Mouse (Mus musculus): ENCODE measurements at regions not wholly inside any gene's neighbourhood (a gene's known extent, or its start where the extent isn't known, plus 50 kb on each side); places are given as distances from the start of the nearest gene placed in this dataset.
A peak's percentile ranks its signal among the peaks of the same experiment; 100 is the strongest.

- H3K27ac ChIP-seq (replicated peaks), result no peak overlapping the region
- WGBS, result 90% methylated on average over 9 of the region's 9 CpGs
These were observed 190.0 kb upstream of the Tshz3 start for GRCm38 (mm10) chr7:36507895-36508431.

GRCm38 (mm10) chr7:36513680-36514079 is 184.2 kb upstream of the Tshz3 start:
- Histone ChIP-seq H3K27ac (replicated peaks) (no peak overlapping the region), H3K4me1 (no peaks in the 10 kb centered on the region), H3K27me3 (ENCODE audit: low read depth, poor library complexity, severe bottlenecking) (no peaks in the 10 kb centered on the region), H3K4me3 (no peak overlapping the region), H3K9me3 (replicated peaks) (no peaks in the 10 kb centered on the region), H3K36me3 (no peaks in the 10 kb centered on the region)
- WGBS, result 89% methylated on average over 3 of the region's 3 CpGs
- DNase-seq (ENCODE audit: low spot score), result no peak

More at GRCm38 (mm10) chr7:36507895-36508431, 190.0 kb upstream of the Tshz3 start:
- Histone ChIP-seq H3K4me3 (no peak overlapping the region), H3K9me3 (replicated peaks) (no peaks in the 10 kb centered on the region), H3K27me3 (ENCODE audit: low read depth, poor library complexity, severe bottlenecking) (peaks cover 20% of the 10 kb centered on the region; the same call in 1 of the 2 replicates), H3K4me1 (peaks cover 10% of the 10 kb centered on the region; the same call in 1 of the 2 replicates), H3K36me3 (no peaks in the 10 kb centered on the region)
- DNase-seq (ENCODE audit: low spot score), result no peak

GRCm38 (mm10) chr7:36516094-36516663 is 181.7 kb upstream of the Tshz3 start:
- Histone ChIP-seq H3K4me3 (no peak overlapping the region), H3K27me3 (ENCODE audit: low read depth, poor library complexity, severe bottlenecking) (no peaks in the 10 kb centered on the region), H3K4me1 (no peaks in the 10 kb centered on the region), H3K9me3 (replicated peaks) (no peaks in the 10 kb centered on the region), H3K36me3 (no peaks in the 10 kb centered on the region), H3K27ac (replicated peaks) (no peak overlapping the region)
- 66% methylated on average over 7 of the region's 7 CpGs for WGBS
- DNase-seq (ENCODE audit: low spot score), result no peak

- H3K4me3 ChIP-seq, result no peak overlapping the region
- H3K36me3 ChIP-seq, result no peaks in the 10 kb centered on the region
- no peaks in the 10 kb centered on the region for H3K4me1 ChIP-seq
- peaks cover 6% of the 10 kb centered on the region; the same call in 1 of the 2 replicates for H3K27me3 ChIP-seq (ENCODE audit: low read depth, poor library complexity, severe bottlenecking)
- DNase-seq (ENCODE audit: low spot score), result no peak
- no peaks in the 10 kb centered on the region for H3K9me3 ChIP-seq (replicated peaks)
- 88% methylated on average over 4 of the region's 4 CpGs for WGBS
- H3K27ac ChIP-seq (replicated peaks), result no peak overlapping the region
These were observed 178.9 kb upstream of the Tshz3 start for GRCm38 (mm10) chr7:36519027-36519426.

- WGBS, result 63% methylated on average over 5 of the region's 5 CpGs
- H3K9me3 ChIP-seq (replicated peaks), result no peaks in the 10 kb centered on the region
- DNase-seq (ENCODE audit: low spot score), result no peak
- no peak overlapping the region for H3K27ac ChIP-seq (replicated peaks)
- no peak overlapping the region for H3K4me3 ChIP-seq
- no peaks in the 10 kb centered on the region for H3K36me3 ChIP-seq
- peaks cover 15% of the 10 kb centered on the region for H3K4me1 ChIP-seq
- H3K27me3 ChIP-seq (ENCODE audit: low read depth, poor library complexity, severe bottlenecking), result peaks cover 34% of the 10 kb centered on the region
These were observed 175.0 kb upstream of the Tshz3 start for GRCm38 (mm10) chr7:36522960-36523359.

- Histone ChIP-seq H3K9me3 (replicated peaks) (no peaks in the 10 kb centered on the region), H3K4me3 (no peak overlapping the region), H3K27me3 (ENCODE audit: low read depth, poor library complexity, severe bottlenecking) (peaks cover 61% of the 10 kb centered on the region), H3K36me3 (no peaks in the 10 kb centered on the region), H3K4me1 (peaks cover 15% of the 10 kb centered on the region), H3K27ac (replicated peaks) (no peak overlapping the region)
- DNase-seq (ENCODE audit: low spot score), result no peak
- WGBS, result 77% methylated on average over 7 of the region's 7 CpGs
These were observed 171.8 kb upstream of the Tshz3 start for GRCm38 (mm10) chr7:36526148-36526547.

- Histone ChIP-seq H3K9me3 (replicated peaks) (no peaks in the 10 kb centered on the region), H3K4me1 (peaks cover 15% of the 10 kb centered on the region), H3K36me3 (no peaks in the 10 kb centered on the region), H3K27me3 (ENCODE audit: low read depth, poor library complexity, severe bottlenecking) (peaks cover 61% of the 10 kb centered on the region), H3K27ac (replicated peaks) (no peak overlapping the region), H3K4me3 (no peak overlapping the region)
- DNase-seq (ENCODE audit: low spot score), result peak; percentile 21
- 20% methylated on average over 3 of the region's 3 CpGs for WGBS
These were observed 171.2 kb upstream of the Tshz3 start for GRCm38 (mm10) chr7:36526692-36527091.

- H3K36me3 ChIP-seq, result no peaks in the 10 kb centered on the region
- H3K27ac ChIP-seq (replicated peaks), result no peak overlapping the region
- H3K9me3 ChIP-seq (replicated peaks), result no peaks in the 10 kb centered on the region
- H3K4me3 ChIP-seq, result no peak overlapping the region
- peaks cover 15% of the 10 kb centered on the region for H3K4me1 ChIP-seq
- DNase-seq (ENCODE audit: low spot score), result no peak
- 88% methylated on average over 15 of the region's 15 CpGs for WGBS
- H3K27me3 ChIP-seq (ENCODE audit: low read depth, poor library complexity, severe bottlenecking), result peaks cover 58% of the 10 kb centered on the region
These were observed 168.3 kb upstream of the Tshz3 start for GRCm38 (mm10) chr7:36529504-36530065.

GRCm38 (mm10) chr7:36531559-36531958 is 166.4 kb upstream of the Tshz3 start:
- no peak for DNase-seq (ENCODE audit: low spot score)
- H3K36me3 ChIP-seq, result no peaks in the 10 kb centered on the region
- no peak overlapping the region for H3K4me3 ChIP-seq
- H3K27me3 ChIP-seq (ENCODE audit: low read depth, poor library complexity, severe bottlenecking), result peaks cover 45% of the 10 kb centered on the region
- no peaks in the 10 kb centered on the region for H3K9me3 ChIP-seq (replicated peaks)
- H3K4me1 ChIP-seq, result peaks cover 9% of the 10 kb centered on the region
- WGBS, result 73% methylated on average over 1 of the region's 1 CpGs
- H3K27ac ChIP-seq (replicated peaks), result no peak overlapping the region

GRCm38 (mm10) chr7:36538111-36538510 is 159.8 kb upstream of the Tshz3 start:
- no peaks in the 10 kb centered on the region for H3K4me1 ChIP-seq
- no peak for DNase-seq (ENCODE audit: low spot score)
- H3K27me3 ChIP-seq (ENCODE audit: low read depth, poor library complexity, severe bottlenecking), result 0 out of 2 replicates have a peak, but pooled peaks cover 3% of the 10 kb centered on the region
- H3K4me3 ChIP-seq, result no peak overlapping the region
- WGBS, result 90% methylated on average over 11 of the region's 11 CpGs
- H3K9me3 ChIP-seq (replicated peaks), result no peaks in the 10 kb centered on the region
- no peaks in the 10 kb centered on the region for H3K36me3 ChIP-seq
- no peak overlapping the region for H3K27ac ChIP-seq (replicated peaks)

- H3K36me3 ChIP-seq, result no peaks in the 10 kb centered on the region
- peaks cover 14% of the 10 kb centered on the region for H3K4me1 ChIP-seq
- no peak overlapping the region for H3K4me3 ChIP-seq
- peaks cover 12% of the 10 kb centered on the region for H3K27me3 ChIP-seq (ENCODE audit: low read depth, poor library complexity, severe bottlenecking)
- no peak overlapping the region for H3K27ac ChIP-seq (replicated peaks)
- no peaks in the 10 kb centered on the region for H3K9me3 ChIP-seq (replicated peaks)
- DNase-seq (ENCODE audit: low spot score), result peak; percentile 31
- 37% methylated on average over 14 of the region's 14 CpGs for WGBS
These were observed 149.9 kb upstream of the Tshz3 start for GRCm38 (mm10) chr7:36548007-36548406.

GRCm38 (mm10) chr7:36548440-36548839 is 149.5 kb upstream of the Tshz3 start:
- H3K4me1 ChIP-seq, result peaks cover 14% of the 10 kb centered on the region
- H3K27me3 ChIP-seq (ENCODE audit: low read depth, poor library complexity, severe bottlenecking), result peaks cover 12% of the 10 kb centered on the region
- H3K27ac ChIP-seq (replicated peaks), result no peak overlapping the region
- no peaks in the 10 kb centered on the region for H3K9me3 ChIP-seq (replicated peaks)
- WGBS, result 84% methylated on average over 5 of the region's 5 CpGs
- no peaks in the 10 kb centered on the region for H3K36me3 ChIP-seq
- no peak for DNase-seq (ENCODE audit: low spot score)
- H3K4me3 ChIP-seq, result no peak overlapping the region

- WGBS, result 84% methylated on average over 2 of the region's 2 CpGs
- H3K36me3 ChIP-seq, result no peaks in the 10 kb centered on the region
- H3K4me1 ChIP-seq, result no peaks in the 10 kb centered on the region
- H3K27ac ChIP-seq (replicated peaks), result no peak overlapping the region
- DNase-seq (ENCODE audit: low spot score), result no peak
- H3K9me3 ChIP-seq (replicated peaks), result no peaks in the 10 kb centered on the region
- no peaks in the 10 kb centered on the region for H3K27me3 ChIP-seq (ENCODE audit: low read depth, poor library complexity, severe bottlenecking)
- no peak overlapping the region for H3K4me3 ChIP-seq
These were observed 126.9 kb upstream of the Tshz3 start for GRCm38 (mm10) chr7:36571061-36571460.
